Mouse (Mus musculus) C2C12 (cell line): ENCODE measurements around the gene Rapsn.

Experiments
- CEBPB ChIP-seq: IDR thresholded peaks from one replicate; pipeline ENCODE4 v1.6.1; 2011; ENCODE audit warnings: low read depth, mild to moderate bottlenecking, control low read depth, moderate library complexity
- CTCF ChIP-seq: IDR thresholded peaks from one replicate; pipeline ENCODE4 v1.5.1; 2011; ENCODE audit not compliant: control insufficient read depth, insufficient read depth, insufficient read length
- FOSL1 ChIP-seq: IDR thresholded peaks from one replicate; pipeline ENCODE4 v1.8.0; 2011; ENCODE audit warnings: mild to moderate bottlenecking, low read length; ENCODE audit not compliant: poor library complexity, insufficient read depth, severe bottlenecking
- MAX ChIP-seq: IDR thresholded peaks from one replicate; pipeline ENCODE4 v1.6.1; 2011; ENCODE audit warnings: mild to moderate bottlenecking, control low read depth
- MYOD1 ChIP-seq: IDR thresholded peaks from one replicate; pipeline ENCODE4 v1.6.1; 2011; ENCODE audit warnings: low read depth; ENCODE audit not compliant: control insufficient read depth, insufficient read length
- USF1 ChIP-seq: IDR thresholded peaks from one replicate; pipeline ENCODE4 v1.6.1; 2011; ENCODE audit warnings: low read depth, mild to moderate bottlenecking, control low read depth, moderate library complexity

GRCm38 (mm10) chr2:91079026-91079384, 43.6 kb downstream of the Rapsn start:
- TF ChIP-seq CTCF (no peak), CEBPB (no peak), FOSL1 (no peak), USF1 (no peak), MYOD1 (no peak), MAX (no peak)
